Mouse (Mus musculus): ENCODE data around the gene Col5a1.

DNA sequence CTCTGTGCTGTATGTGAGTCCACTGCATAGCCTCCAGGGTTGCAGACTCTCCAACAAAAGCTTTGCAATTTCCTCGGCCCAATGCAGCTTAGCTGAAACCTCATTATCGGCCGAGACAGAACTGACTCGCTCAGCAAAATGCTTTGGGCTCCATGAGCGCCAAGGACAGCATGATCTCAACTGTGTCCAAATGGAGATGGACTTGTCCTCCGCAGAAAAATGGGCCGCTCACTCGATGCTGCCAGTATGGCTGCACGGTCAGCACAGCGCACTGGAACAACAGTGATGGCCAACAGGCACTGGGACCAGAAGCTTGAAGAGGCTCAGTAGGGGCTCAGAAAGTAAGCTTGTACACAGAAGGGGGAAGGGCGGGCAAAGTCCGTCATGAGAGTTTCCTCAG is 53.9 kb downstream of the Col5a1 start:
- TF ChIP-seq CTCF (IDR thresholded peaks at IDR 0.05; ENCODE audit: extremely low read depth, insufficient read length, insufficient replicate concordance, low read depth, low read length) = no peak
- no peak for TF ChIP-seq POLR2A (IDR thresholded peaks at IDR 0.05; ENCODE audit: low read depth, low read length)

Data from small intestine, adult 2 months (tissue).